Mouse (Mus musculus) kidney, adult 11 months (tissue): Measurements from ENCODE around the gene Gm21985.
"Not testable (repeated sequence)": the region's sequence is repeated elsewhere in the genome, so short reads cannot be mapped to it uniquely, and the experiment has no call there.

ENCODE experiments used
- DNase-seq: peaks from one replicate; pipeline ENCODE4 v3.0.0; 2022

Gm21985 gene

DNA sequence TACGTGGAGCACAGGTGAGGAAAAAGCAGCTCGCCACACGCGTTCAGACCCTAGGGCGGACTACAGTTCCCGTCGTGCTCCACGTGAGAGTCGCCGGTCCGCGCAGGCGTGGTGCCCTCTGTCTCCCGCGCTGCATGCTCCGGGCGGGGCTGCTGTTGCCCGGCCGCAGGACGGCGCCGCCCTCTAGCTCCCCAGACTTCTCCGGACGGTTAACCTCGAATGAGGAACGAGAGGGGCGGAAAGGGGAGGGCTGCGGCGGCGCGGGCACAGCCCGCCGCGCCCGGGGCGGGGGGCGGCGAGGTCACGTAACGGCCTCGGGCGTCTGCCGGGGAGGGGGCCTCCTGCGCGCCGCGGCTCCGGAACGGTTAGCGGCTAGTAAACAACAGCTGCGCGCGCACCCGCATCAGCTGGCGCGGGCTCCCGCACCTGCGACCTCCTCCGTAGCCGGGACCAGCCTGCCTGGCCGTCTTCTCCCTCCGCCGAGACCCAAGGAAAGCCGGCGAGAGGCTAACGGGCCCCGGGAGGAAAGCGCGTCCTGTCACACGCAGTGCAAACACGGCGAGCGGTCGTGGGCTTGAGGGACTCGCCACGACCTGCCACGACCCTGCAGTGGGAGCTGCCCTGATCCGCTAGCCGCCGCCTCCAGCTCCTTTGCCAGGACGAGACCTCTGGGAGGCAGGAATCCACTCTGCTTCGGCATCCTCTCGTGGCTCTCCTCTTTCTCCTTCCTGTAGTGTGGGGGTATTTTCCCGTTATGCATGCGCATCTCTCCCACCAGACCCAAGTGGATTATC, 469 bp upstream of the Gm21985 start, which contains the start of gene Slc12a6:
Slc12a6 (plus strand) TSS at position 378 of the 794 bp plus-strand sequence.
- DNase-seq = peak; percentile 93

DNA sequence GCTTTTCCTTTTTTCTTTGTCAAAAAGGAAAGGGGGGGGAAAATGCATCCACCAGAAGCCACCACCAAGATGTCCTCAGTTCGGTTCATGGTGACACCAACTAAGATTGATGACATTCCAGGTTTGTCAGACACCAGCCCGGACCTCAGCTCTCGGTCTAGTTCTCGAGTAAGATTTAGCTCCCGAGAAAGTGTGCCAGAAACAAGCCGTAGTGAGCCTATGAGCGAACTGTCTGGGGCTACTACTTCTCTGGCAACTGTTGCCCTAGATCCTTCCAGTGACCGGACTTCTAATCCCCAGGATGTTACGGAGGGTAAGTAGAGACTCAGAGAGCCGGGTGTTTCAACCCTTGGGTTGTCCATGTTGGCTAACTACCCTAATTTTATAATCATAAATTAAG, 666 bp downstream of the Gm21985 start:
- no peak for DNase-seq

- DNase-seq = no peak
Measured at GRCm38 (mm10) chr2:112267547-112268269, 1.6 kb downstream of the Gm21985 start.

- DNase-seq = no peak
Measured at GRCm38 (mm10) chr2:112270011-112270410, 3.9 kb downstream of the Gm21985 start.

- no peak for DNase-seq
Measured at GRCm38 (mm10) chr2:112272909-112273308, 6.8 kb downstream of the Gm21985 start.

DNA sequence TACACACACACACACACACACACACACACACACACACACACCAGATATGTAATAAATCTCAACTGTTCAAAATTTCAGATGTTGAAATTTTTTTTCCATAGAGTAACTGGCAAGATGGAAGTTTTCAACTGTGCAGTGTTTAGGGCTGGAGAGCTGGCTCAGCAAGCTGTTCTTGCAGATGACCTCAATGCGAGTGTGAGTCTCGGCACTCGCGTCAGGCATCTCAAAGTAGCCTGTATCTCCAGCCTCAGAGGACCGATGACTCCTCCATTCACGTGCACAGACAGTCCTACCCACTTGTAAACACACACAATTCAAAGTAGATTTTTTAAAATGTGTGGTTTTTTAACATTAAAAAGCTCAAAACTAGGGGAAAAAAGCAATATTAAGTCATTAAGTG, 7.4 kb downstream of the Gm21985 start:
- DNase-seq = no peak

GRCm38 (mm10) chr2:112276870-112277269, 10.8 kb downstream of the Gm21985 start:
- DNase-seq = no peak

- no peak for DNase-seq
Measured at GRCm38 (mm10) chr2:112282846-112283245, 16.7 kb downstream of the Gm21985 start.

- DNase-seq = peak; percentile 83
Measured at GRCm38 (mm10) chr2:112284363-112285030, 18.4 kb downstream of the Gm21985 start.

- DNase-seq = no peak
Measured at GRCm38 (mm10) chr2:112285031-112285390, 18.9 kb downstream of the Gm21985 start.

DNA sequence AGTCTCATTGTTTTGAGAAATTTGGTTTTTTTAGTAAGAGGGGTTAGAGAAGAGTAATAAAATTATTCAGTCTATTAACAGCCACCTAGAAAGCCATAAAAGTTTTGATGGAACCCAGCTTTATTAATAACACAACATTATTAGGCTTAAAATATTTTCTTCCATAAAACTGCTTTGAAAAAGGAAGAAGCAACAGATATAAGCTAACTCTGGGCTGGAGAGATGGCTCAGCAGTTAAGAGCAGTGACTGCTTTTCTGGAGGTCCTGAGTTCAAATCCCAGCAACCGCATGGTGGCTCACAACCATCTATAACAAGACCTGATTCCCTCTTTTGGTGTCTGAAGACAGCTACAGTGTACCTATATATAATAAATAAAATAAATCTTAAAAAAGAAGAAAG, 19.9 kb downstream of the Gm21985 start:
- not testable (repeated sequence) for DNase-seq

DNA sequence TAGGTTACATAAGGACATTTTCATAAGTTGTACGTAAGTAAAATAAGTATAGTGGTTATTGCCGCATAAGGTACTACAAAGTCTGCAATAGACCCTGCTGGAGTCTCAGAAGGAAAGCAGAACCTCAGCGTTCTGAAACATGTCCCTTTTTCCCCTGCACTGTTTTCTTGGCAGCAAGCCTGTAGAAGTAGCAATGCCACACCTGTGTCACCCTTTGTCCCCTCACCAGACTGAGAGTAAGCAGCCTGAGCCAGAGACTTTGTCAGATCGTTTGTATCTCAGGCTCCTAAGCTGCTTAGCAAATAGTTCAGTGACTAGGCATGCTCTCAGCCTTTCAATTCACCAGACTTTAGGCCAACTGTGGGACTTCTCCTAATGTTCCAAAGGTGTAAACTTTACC, 20.9 kb downstream of the Gm21985 start:
- DNase-seq = no peak

GRCm38 (mm10) chr2:112289507-112289906, 23.4 kb downstream of the Gm21985 start:
- no peak for DNase-seq

DNA sequence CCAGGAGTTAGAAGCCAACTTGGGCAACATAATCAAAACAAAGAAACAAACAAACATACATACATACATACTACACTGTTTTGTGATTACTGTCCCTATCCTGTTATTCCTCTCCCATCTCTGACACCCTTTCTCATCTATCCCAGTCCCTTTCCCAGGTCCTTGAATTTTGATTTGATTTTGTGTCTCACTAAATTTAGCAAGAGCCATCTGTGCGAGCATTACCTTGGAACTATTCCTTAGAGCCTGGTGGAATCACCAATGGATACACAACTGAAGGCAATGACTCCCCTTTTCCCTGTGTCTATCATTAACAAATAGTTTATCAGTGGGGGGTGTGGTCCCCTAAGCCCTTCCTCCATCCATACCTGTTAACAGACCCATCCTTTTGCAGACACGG, 26.7 kb downstream of the Gm21985 start:
- no peak for DNase-seq

GRCm38 (mm10) chr2:112296211-112296610, 30.1 kb downstream of the Gm21985 start:
- no peak for DNase-seq

- no peak for DNase-seq
Measured at GRCm38 (mm10) chr2:112298221-112298620, 32.1 kb downstream of the Gm21985 start.

- DNase-seq = no peak
Measured at GRCm38 (mm10) chr2:112308671-112309070, 42.6 kb downstream of the Gm21985 start.

GRCm38 (mm10) chr2:112309161-112309600, 43.1 kb downstream of the Gm21985 start:
- DNase-seq = peak; percentile 12

DNA sequence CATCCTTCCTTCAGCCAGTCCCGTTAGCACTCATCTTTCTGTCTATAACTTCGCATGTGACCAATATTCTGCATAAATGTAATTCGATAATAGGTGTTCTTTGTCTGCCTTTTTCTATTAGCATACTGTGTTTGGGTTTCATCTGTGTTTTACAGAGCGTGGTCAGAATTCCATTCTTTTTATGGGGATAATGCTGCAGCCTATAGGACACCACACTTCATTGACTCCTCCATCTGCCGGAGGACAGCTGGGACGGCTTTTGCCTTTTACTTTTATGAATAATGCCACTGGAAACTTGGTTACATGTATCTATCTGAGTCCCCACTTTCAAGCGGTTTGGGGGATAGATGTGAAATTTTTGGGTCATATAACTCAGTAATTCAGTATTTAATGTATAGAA, 49.5 kb downstream of the Gm21985 start:
- no peak for DNase-seq

GRCm38 (mm10) chr2:112318227-112318626, 52.1 kb downstream of the Gm21985 start:
- DNase-seq = no peak

- no peak for DNase-seq
Measured at GRCm38 (mm10) chr2:112318905-112319304, 52.8 kb downstream of the Gm21985 start.

- DNase-seq = no peak
Measured at GRCm38 (mm10) chr2:112328069-112328777, 62.1 kb downstream of the Gm21985 start.
